Mouse (Mus musculus): Measurements from ENCODE around the gene Hpdl. TPM values are rescaled to one million over a fixed set of nuclear protein-coding genes. Genes with fewer than 3 reads are reported as not detected.

Hpdl gene
- total and polyA plus RNA-seq, 3 experiments = not detected

DNA sequence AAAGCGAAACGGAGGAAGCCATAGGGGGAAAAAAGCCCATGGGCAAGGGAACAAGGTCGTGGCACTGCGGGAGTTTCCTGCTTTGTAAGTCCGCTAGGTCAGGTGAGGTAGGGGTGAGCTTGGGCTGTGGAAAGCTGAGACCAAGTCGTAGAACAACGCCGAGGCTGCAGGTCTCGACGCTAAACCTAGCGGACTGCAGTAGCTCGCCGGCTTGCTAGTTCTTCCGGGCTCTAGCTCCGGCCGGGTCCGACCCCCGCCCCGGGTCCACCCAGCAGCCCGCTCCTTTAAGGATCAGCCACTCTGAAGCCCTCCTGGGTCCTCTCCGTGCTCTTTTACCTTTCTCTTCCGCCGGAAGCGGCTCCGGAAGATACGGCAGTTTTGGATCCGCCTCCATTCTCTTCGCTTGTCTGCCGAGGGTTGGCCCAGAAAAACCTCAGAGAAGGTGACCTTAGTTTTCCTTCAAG is 3.1 kb upstream of the Hpdl start:
- Histone ChIP-seq H3K9me3 (replicated peaks) (no peaks in the 10 kb centered on the region), H3K36me3 (replicated peaks) (no peaks in the 10 kb centered on the region), H3K4me3 (ENCODE audit: low read depth, low read length) (no peak overlapping the region), H3K4me1 (ENCODE audit: insufficient read depth, low read depth, low read length) (peaks cover 5% of the 10 kb centered on the region), H3K27me3 (ENCODE audit: insufficient read depth, low read length) (peaks cover 38% of the 10 kb centered on the region)
- ATAC-seq (ENCODE audit: extremely low read depth, insufficient number of reproducible peaks, low FRiP score, poor library complexity, severe bottlenecking) (no peak), DNase-seq (ENCODE audit: low spot score) (no peak)
- TF ChIP-seq GATA2 (IDR thresholded peaks at IDR 0.05; ENCODE audit: borderline replicate concordance, low read depth, low read length) = no peak
- TF ChIP-seq GATA1 (IDR thresholded peaks at IDR 0.05; ENCODE audit: borderline replicate concordance, low read length) = no peak

DNA sequence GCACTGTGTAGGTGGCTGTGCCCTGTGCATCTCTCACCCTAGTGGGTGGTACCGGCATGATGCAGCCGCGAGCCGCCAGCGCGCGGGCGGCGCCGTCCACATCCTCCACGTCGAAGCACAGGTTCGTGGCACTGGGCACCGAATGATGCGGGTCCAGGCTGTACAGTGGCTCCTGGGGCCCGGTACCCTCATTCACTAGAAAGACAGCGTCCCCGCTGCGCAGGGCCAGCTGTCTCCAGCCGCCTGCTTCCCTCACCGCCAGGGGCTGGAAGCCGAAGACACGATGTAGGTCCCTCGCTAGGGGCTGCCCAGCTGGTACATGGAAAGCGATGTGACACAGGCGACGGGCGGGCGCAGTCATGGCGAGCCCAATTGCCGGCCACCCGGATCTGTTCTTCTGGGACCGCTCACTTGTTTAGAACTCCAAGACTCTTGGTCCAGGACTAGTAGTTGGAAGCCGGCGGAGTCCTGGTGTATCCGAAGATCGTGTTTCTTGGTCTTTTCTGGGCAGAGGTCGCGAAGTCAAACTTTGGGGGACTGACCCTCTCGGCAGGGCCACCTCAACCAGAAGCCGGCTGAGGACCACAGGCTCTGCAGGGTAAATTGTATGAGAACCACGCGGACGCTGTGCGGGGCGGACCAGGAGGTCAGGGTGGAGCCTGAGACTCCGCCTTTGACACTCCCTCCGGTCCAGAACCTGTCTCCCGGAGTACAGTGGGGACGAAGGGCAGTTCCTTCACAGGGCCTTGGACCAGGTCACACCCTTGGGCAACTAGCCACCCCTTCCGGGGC is 409 bp downstream of the Hpdl start:
- peaks cover 38% of the 10 kb centered on the region for H3K27me3 ChIP-seq (ENCODE audit: insufficient read depth, low read length)
- ATAC-seq (ENCODE audit: extremely low read depth, insufficient number of reproducible peaks, low FRiP score, poor library complexity, severe bottlenecking) (no peak), DNase-seq (ENCODE audit: low spot score) (no peak)
- H3K9me3 ChIP-seq (replicated peaks) = no peaks in the 10 kb centered on the region
- H3K4me3 ChIP-seq (ENCODE audit: low read depth, low read length) = no peak overlapping the region; the same call in 1 of the 2 replicates
- no peak for TF ChIP-seq GATA1 (IDR thresholded peaks at IDR 0.05; ENCODE audit: borderline replicate concordance, low read length)
- TF ChIP-seq POLR2AphosphoS5 (IDR thresholded peaks at IDR 0.05; ENCODE audit: insufficient replicate concordance, low read depth, low read length) = no peak
- TF ChIP-seq TAL1 (conservative IDR thresholded peaks at IDR 0.05; ENCODE audit: low read depth, low read length) = no peak
- TF ChIP-seq CTCF (IDR thresholded peaks at IDR 0.05; ENCODE audit: low read depth, low read length) = no peak
- TF ChIP-seq GATA2 (IDR thresholded peaks at IDR 0.05; ENCODE audit: borderline replicate concordance, low read depth, low read length) = no peak
- H3K36me3 ChIP-seq (replicated peaks) = peaks cover 27% of the 10 kb centered on the region
- peaks cover 5% of the 10 kb centered on the region for H3K4me1 ChIP-seq (ENCODE audit: insufficient read depth, low read depth, low read length)

DNA sequence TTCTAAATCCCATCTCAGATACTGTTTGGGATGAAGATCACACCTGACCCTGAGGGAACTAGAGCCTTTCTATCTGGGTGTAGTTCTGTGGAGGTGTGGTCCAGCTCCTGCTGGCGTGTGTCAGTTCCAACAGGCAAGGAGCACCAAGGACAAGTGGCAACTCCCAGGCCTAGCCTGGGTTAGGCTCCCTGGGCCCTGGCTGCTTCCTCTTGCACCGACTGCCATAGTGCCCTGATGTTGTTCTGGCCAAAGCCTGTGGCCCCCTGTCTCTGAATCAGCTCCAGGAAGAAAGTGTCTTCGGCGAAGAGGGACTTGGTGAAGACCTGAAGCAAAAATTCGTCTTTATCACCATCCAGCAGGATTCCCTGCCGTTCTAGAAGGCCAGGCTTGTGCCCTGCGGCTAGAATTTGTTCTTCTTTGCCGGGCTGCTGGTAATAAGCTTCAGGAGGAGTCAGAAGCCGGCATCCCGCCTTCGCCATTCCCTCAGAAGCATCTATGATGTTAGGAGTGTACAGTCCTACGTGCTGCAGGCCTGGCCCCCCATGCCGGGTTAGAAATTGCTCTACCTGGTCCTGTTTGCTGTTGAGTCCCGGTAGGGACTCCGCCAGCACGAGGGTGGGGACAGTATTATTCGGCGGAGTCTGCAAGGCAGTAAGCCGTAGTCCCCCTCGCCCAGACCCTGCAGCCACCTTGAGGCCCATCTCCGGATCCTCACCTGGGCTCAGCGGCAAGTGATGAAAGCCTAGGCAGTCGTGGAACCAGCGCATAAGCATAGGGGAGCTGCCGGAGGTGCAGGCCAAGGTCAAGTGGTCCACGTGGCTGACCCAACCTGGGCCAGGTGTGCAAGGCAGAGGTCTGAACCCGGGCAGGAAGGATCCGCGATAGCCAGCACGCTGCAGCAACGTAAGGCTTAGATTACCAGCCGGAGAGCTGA is 1.3 kb downstream of the Hpdl start:
- ATAC-seq (ENCODE audit: extremely low read depth, insufficient number of reproducible peaks, low FRiP score, poor library complexity, severe bottlenecking) = no peak
- TF ChIP-seq TAL1 (conservative IDR thresholded peaks at IDR 0.05; ENCODE audit: low read depth, low read length) (no peak), GATA1 (IDR thresholded peaks at IDR 0.05; ENCODE audit: borderline replicate concordance, low read length) (no peak), POLR2AphosphoS5 (IDR thresholded peaks at IDR 0.05; ENCODE audit: insufficient replicate concordance, low read depth, low read length) (no peak), CTCF (IDR thresholded peaks at IDR 0.05; ENCODE audit: low read depth, low read length) (no peak)
- no peaks in the 10 kb centered on the region for H3K9me3 ChIP-seq (replicated peaks)
- DNase-seq (ENCODE audit: low spot score) = no peak
- H3K27me3 ChIP-seq (ENCODE audit: insufficient read depth, low read length) = peaks cover 35% of the 10 kb centered on the region
- H3K4me3 ChIP-seq (ENCODE audit: low read depth, low read length) = no peak overlapping the region
- H3K4me1 ChIP-seq (ENCODE audit: insufficient read depth, low read depth, low read length) = peaks cover 5% of the 10 kb centered on the region
- H3K36me3 ChIP-seq (replicated peaks) = peaks cover 35% of the 10 kb centered on the region

- peaks cover 5% of the 10 kb centered on the region for H3K4me1 ChIP-seq (ENCODE audit: insufficient read depth, low read depth, low read length)
- no peak for ATAC-seq (ENCODE audit: extremely low read depth, insufficient number of reproducible peaks, low FRiP score, poor library complexity, severe bottlenecking)
- no peak for DNase-seq (ENCODE audit: low spot score)
- TF ChIP-seq GATA1 (IDR thresholded peaks at IDR 0.05; ENCODE audit: borderline replicate concordance, low read length) = no peak
- TF ChIP-seq TAL1 (conservative IDR thresholded peaks at IDR 0.05; ENCODE audit: low read depth, low read length) = no peak
- no peak for TF ChIP-seq CTCF (IDR thresholded peaks at IDR 0.05; ENCODE audit: low read depth, low read length)
- TF ChIP-seq GATA2 (IDR thresholded peaks at IDR 0.05; ENCODE audit: borderline replicate concordance, low read depth, low read length) = no peak
- no peak for TF ChIP-seq POLR2AphosphoS5 (IDR thresholded peaks at IDR 0.05; ENCODE audit: insufficient replicate concordance, low read depth, low read length)
- H3K27me3 ChIP-seq (ENCODE audit: insufficient read depth, low read length) = peaks cover 21% of the 10 kb centered on the region
- no peak overlapping the region for H3K4me3 ChIP-seq (ENCODE audit: low read depth, low read length)
- H3K9me3 ChIP-seq (replicated peaks) = no peaks in the 10 kb centered on the region
- H3K36me3 ChIP-seq (replicated peaks) = peaks cover 48% of the 10 kb centered on the region
Measured at GRCm38 (mm10) chr4:116817486-116817885, 4.0 kb downstream of the Hpdl start.

- H3K4me1 ChIP-seq (ENCODE audit: insufficient read depth, low read depth, low read length) = peaks cover 14% of the 10 kb centered on the region
- H3K9me3 ChIP-seq (replicated peaks) = no peaks in the 10 kb centered on the region
- peaks cover 3% of the 10 kb centered on the region; the same call in 1 of the 2 replicates for H3K27me3 ChIP-seq (ENCODE audit: insufficient read depth, low read length)
- peaks cover 62% of the 10 kb centered on the region for H3K36me3 ChIP-seq (replicated peaks)
- TF ChIP-seq TAL1 (conservative IDR thresholded peaks at IDR 0.05; ENCODE audit: low read depth, low read length) (no peak), GATA2 (IDR thresholded peaks at IDR 0.05; ENCODE audit: borderline replicate concordance, low read depth, low read length) (no peak), CTCF (IDR thresholded peaks at IDR 0.05; ENCODE audit: low read depth, low read length) (no peak), POLR2AphosphoS5 (IDR thresholded peaks at IDR 0.05; ENCODE audit: insufficient replicate concordance, low read depth, low read length) (no peak), GATA1 (IDR thresholded peaks at IDR 0.05; ENCODE audit: borderline replicate concordance, low read length) (no peak)
- DNase-seq (ENCODE audit: low spot score) = no peak
- ATAC-seq (ENCODE audit: extremely low read depth, insufficient number of reproducible peaks, low FRiP score, poor library complexity, severe bottlenecking) = no peak
- H3K4me3 ChIP-seq (ENCODE audit: low read depth, low read length) = no peak overlapping the region
Measured at GRCm38 (mm10) chr4:116815276-116815675, 6.2 kb downstream of the Hpdl start.

GRCm38 (mm10) chr4:116811012-116811411 is 10.5 kb downstream of the Hpdl start:
- Histone ChIP-seq H3K9me3 (replicated peaks) (no peaks in the 10 kb centered on the region), H3K4me3 (ENCODE audit: low read depth, low read length) (no peak overlapping the region), H3K4me1 (ENCODE audit: insufficient read depth, low read depth, low read length) (peaks cover 34% of the 10 kb centered on the region), H3K36me3 (replicated peaks) (peaks cover 48% of the 10 kb centered on the region), H3K27me3 (ENCODE audit: insufficient read depth, low read length) (no peaks in the 10 kb centered on the region)
- ATAC-seq (ENCODE audit: extremely low read depth, insufficient number of reproducible peaks, low FRiP score, poor library complexity, severe bottlenecking) (no peak), DNase-seq (ENCODE audit: low spot score) (no peak)
- TF ChIP-seq TAL1 (conservative IDR thresholded peaks at IDR 0.05; ENCODE audit: low read depth, low read length) (no peak), CTCF (IDR thresholded peaks at IDR 0.05; ENCODE audit: low read depth, low read length) (no peak), GATA1 (IDR thresholded peaks at IDR 0.05; ENCODE audit: borderline replicate concordance, low read length) (no peak), POLR2AphosphoS5 (IDR thresholded peaks at IDR 0.05; ENCODE audit: insufficient replicate concordance, low read depth, low read length) (no peak), GATA2 (IDR thresholded peaks at IDR 0.05; ENCODE audit: borderline replicate concordance, low read depth, low read length) (no peak)

All from G1E (cell line).